Mouse (Mus musculus): ENCODE results near the gene Actl6a.

GRCm38 (mm10) chr3:32690901-32691300 is 15.2 kb upstream of the Actl6a start:
- TF ChIP-seq GATA1 (IDR thresholded peaks at IDR 0.05; ENCODE audit: borderline replicate concordance, low read length) (no peak), FLI1 (IDR thresholded peaks at IDR 0.05; ENCODE audit: low read length) (no peak)

All from megakaryocyte, embryonic 14.5 days (primary cell).